Mouse (Mus musculus) G1E (cell line): ENCODE measurements around the gene Vps37b. TPM values are rescaled to one million over a fixed set of nuclear protein-coding genes. Genes with fewer than 3 reads are reported as not detected.

Source experiments
- ATAC-seq: 2 replicates; pipeline ENCODE4 v1.8.0; 2016; ENCODE audit warnings: mild to moderate bottlenecking; ENCODE audit not compliant: insufficient number of reproducible peaks, poor library complexity, low FRiP score, severe bottlenecking; ENCODE audit errors: extremely low read depth
- DNase-seq: peaks from one replicate; pipeline ENCODE4 v3.0.0; 2012; ENCODE audit warnings: low spot score
- H3K27me3 ChIP-seq: 2 replicates; pipeline ENCODE4 v1.6.1; 2012; ENCODE audit warnings: mild to moderate bottlenecking, low read length, inconsistent platforms; ENCODE audit not compliant: insufficient read depth
- H3K36me3 ChIP-seq: replicated peaks from 2 replicates; pipeline ENCODE3; 2012; ENCODE audit warnings: mild to moderate bottlenecking, inconsistent platforms
- H3K4me1 ChIP-seq: 2 replicates; pipeline ENCODE4 v1.6.1; 2012; ENCODE audit warnings: low read depth, low read length, inconsistent platforms, mixed read lengths; ENCODE audit not compliant: insufficient read depth
- H3K4me3 ChIP-seq: 2 replicates; pipeline ENCODE4 v1.5.1; 2012; ENCODE audit warnings: low read depth, mild to moderate bottlenecking, inconsistent platforms, low read length, moderate library complexity, mixed read lengths
- H3K9me3 ChIP-seq: replicated peaks from 2 replicates; pipeline ENCODE4 v1.6.1; 2012; ENCODE audit warnings: inconsistent platforms
- CTCF ChIP-seq: IDR thresholded peaks from 2 replicates; pipeline ENCODE4 v1.5.1; 2012; ENCODE audit warnings: low read depth, low read length, inconsistent platforms, mixed read lengths
- GATA1 ChIP-seq: IDR thresholded peaks from 2 replicates; pipeline ENCODE4 v1.6.1; 2012; ENCODE audit warnings: borderline replicate concordance, low read length, inconsistent platforms, mixed read lengths
- GATA2 ChIP-seq: IDR thresholded peaks from 2 replicates; pipeline ENCODE4 v1.6.1; 2012; ENCODE audit warnings: low read depth, low read length, inconsistent platforms, borderline replicate concordance
- POLR2AphosphoS5 ChIP-seq: IDR thresholded peaks from 2 replicates; pipeline ENCODE4 v1.6.1; 2012; ENCODE audit warnings: low read depth, low read length, inconsistent platforms; ENCODE audit not compliant: insufficient replicate concordance
- TAL1 ChIP-seq: conservative IDR thresholded peaks from 2 replicates; pipeline ENCODE4 v1.6.1; 2012; ENCODE audit warnings: low read depth, low read length, inconsistent platforms, mixed read lengths
- polyA plus RNA-seq: library from polyadenylated mRNA; stranded (reverse); fragments of >175 nt; gene quantifications from 2 replicates; pipeline ENCODE4 v1.2.3, GENCODE M21; 2012
- total RNA-seq, 2 experiments: library from RNA; stranded (forward) in 1 of 2; stranded (reverse) in 1 of 2; fragments of 200-1000 nt in 1 of 2; fragments of >200 nt in 1 of 2; fragmentation: Nextera tagmentation in 1 of 2; gene quantifications; 2 replicates each; pipeline ENCODE4 v1.2.3; 2014 to 2017

The Vps37b gene
- total and polyA plus RNA-seq, 3 experiments = 26.2 to 135 (median 64.1) TPM

DNA sequence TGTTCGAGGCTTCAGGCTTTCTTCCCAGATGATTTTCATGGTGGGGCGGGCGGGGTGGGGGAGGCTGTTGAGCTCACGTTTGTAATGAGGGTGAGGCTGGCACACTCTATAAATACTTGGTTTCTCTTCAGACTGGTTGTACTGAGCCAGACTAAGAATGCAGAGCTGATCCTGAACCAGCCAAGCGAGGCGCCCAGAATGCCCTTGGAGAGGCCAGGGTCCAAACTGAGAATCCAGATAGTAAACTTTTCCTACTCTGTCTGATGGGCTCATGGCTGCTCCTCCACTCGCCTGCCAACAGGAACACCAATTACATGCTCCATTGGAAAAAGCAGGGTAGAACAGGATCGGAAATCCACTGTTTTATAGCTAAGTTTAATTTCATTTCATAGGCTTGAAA, 62.9 kb downstream of the Vps37b start:
- DNase-seq (no peak), ATAC-seq (no peak)
- no peaks in the 10 kb centered on the region for H3K36me3 ChIP-seq
- H3K9me3 ChIP-seq = no peaks in the 10 kb centered on the region
- peaks cover 8% of the 10 kb centered on the region for H3K4me1 ChIP-seq
- H3K4me3 ChIP-seq = no peak overlapping the region
- peaks cover 46% of the 10 kb centered on the region for H3K27me3 ChIP-seq
- TF ChIP-seq TAL1 (no peak), GATA2 (no peak), POLR2AphosphoS5 (no peak), CTCF (no peak), GATA1 (no peak)

DNA sequence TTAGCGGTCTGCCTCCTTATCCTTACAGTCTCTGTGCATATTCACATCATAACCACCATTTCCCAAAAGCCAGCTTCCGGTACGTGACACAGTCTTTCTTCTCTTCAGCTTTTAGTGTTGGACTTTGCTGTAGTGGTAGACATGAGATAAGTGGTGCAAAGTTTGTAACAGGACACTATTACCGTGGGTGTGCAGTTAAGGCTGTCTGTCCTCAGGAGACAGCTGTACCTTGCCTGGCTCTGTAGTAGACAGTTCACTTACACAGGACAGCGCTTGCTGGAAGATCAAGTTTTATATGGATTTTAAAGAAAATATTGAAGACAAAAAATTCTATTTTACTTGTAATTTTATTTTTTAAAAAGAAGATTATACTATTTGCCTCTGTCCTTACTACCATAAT, 63.6 kb downstream of the Vps37b start:
- ATAC-seq = no peak
- H3K9me3 ChIP-seq = no peaks in the 10 kb centered on the region
- peaks cover 5% of the 10 kb centered on the region for H3K4me1 ChIP-seq
- TF ChIP-seq CTCF (no peak), GATA2 (no peak), GATA1 (no peak), TAL1 (no peak), POLR2AphosphoS5 (no peak)
- H3K4me3 ChIP-seq = no peak overlapping the region
- no peaks in the 10 kb centered on the region for H3K36me3 ChIP-seq
- peaks cover 51% of the 10 kb centered on the region for H3K27me3 ChIP-seq
- no peak for DNase-seq

DNA sequence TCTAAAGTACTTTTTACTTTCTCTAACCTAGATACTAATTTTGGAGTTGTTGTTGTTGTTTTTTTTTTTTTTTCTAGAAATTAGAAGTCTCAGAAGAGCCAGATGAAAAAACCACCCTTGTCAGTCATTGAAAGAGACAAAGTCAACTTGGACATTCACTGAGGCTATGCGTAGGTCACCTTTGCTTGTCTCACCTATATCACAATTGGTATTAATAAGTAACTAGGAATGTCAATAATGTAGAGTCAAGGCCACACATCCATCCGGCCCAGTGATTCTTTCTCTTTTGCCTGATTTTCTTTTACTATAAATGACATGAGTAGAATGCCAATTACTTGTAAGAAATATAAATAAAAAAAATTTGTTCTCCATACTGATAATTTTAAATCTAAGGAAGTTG, 65.3 kb downstream of the Vps37b start:
- Histone ChIP-seq H3K4me3 (no peak overlapping the region), H3K27me3 (peaks cover 39% of the 10 kb centered on the region), H3K36me3 (no peaks in the 10 kb centered on the region), H3K9me3 (no peaks in the 10 kb centered on the region), H3K4me1 (no peaks in the 10 kb centered on the region)
- ATAC-seq (no peak), DNase-seq (no peak)
- no peak for TF ChIP-seq GATA1
- no peak for TF ChIP-seq TAL1
- no peak for TF ChIP-seq CTCF
- TF ChIP-seq GATA2 = no peak
- TF ChIP-seq POLR2AphosphoS5 = no peak

DNA sequence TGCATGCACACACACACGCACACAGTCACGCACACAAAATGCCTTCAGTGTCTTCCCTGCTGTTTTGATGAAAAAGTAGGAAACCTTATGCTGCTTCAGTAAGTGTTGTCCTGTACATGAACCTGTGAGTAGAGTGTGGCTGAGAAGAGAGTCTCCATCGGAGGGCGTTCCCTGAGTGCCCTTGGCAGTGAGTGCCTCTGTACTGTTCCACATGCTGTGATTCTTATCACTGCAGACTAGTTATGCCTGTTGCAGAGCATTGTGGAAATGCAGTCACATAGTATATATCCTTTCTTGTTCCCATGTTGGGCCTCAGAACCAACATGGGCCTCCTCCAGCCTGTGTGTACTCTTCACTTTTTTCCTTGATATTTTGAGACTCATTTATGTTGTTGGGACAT, 67.9 kb downstream of the Vps37b start:
- TF ChIP-seq TAL1 (no peak), CTCF (no peak), GATA2 (no peak), GATA1 (no peak), POLR2AphosphoS5 (no peak)
- no peaks in the 10 kb centered on the region for H3K4me1 ChIP-seq
- no peaks in the 10 kb centered on the region for H3K36me3 ChIP-seq
- ATAC-seq (no peak), DNase-seq (no peak)
- no peak overlapping the region for H3K4me3 ChIP-seq
- peaks cover 30% of the 10 kb centered on the region for H3K27me3 ChIP-seq
- H3K9me3 ChIP-seq = no peaks in the 10 kb centered on the region

DNA sequence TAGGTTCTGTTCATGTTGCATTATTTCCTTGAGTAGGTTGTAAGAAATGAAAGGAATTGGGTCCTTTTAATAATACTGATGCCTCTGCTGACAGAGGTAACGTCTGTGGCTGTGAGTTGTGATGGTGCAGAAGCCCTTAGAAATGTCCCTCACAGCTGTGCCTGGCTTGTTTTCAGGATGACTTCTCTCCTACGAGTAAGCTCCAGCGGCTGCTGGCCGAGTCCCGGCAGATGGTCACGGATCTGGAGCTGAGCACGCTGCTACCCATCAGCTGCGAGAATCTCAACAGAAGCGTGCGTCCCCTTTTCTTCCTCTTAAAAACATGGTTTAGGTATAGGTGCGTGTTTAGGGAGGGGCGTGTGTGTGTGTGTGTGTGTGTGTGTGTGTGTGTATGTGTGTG, 71.0 kb downstream of the Vps37b start:
- ATAC-seq = no peak
- Histone ChIP-seq H3K36me3 (no peaks in the 10 kb centered on the region), H3K9me3 (no peaks in the 10 kb centered on the region), H3K4me3 (no peak overlapping the region), H3K27me3 (peaks cover 37% of the 10 kb centered on the region), H3K4me1 (no peaks in the 10 kb centered on the region)
- TF ChIP-seq CTCF (no peak), GATA2 (no peak), GATA1 (no peak), POLR2AphosphoS5 (no peak), TAL1 (no peak)
- DNase-seq = no peak

DNA sequence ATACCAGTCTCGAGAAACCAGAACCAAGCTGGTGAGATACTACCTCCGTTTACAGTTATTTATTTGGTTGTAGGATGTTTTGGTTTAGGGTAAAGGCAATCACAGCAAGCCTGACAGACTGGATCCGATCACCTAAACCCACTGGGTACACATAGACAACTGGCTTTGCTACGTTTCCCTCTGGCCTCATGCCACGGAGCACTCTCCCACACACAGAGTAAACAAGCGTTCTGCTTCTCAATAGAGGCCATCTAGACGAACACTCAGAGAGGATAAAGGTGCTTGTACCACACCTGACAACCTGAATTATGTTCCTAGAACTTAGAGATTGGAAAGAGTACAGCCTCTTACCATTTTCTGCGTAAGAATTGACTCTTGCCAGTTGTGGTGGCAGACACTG, 71.9 kb downstream of the Vps37b start:
- H3K9me3 ChIP-seq = no peaks in the 10 kb centered on the region
- H3K4me1 ChIP-seq = no peaks in the 10 kb centered on the region
- TF ChIP-seq TAL1 (no peak), GATA1 (no peak), POLR2AphosphoS5 (no peak), CTCF (no peak), GATA2 (no peak)
- no peak for ATAC-seq
- no peak overlapping the region for H3K4me3 ChIP-seq
- no peaks in the 10 kb centered on the region for H3K36me3 ChIP-seq
- no peak for DNase-seq
- H3K27me3 ChIP-seq = peaks cover 33% of the 10 kb centered on the region

DNA sequence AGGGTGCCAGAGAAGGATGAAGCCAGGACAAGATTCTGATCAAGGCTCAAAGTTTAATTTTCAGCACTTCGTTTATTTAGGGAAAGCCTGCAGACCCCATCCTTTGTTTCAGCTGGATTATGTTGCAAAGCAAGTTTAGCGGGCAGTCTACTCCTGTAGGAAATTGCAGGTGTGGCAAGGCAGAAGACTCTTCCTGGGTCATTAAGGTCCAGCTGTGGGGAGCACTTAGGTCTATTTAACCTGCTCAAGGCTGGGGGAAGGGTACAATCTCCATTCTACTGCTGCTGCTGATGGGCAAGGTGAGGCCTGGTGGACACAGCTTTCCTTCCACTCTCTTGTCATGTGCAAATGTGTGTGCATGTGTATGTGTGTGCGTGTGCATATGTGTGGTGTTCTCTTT, 73.1 kb downstream of the Vps37b start:
- no peaks in the 10 kb centered on the region for H3K9me3 ChIP-seq
- TF ChIP-seq CTCF (no peak), GATA2 (no peak), POLR2AphosphoS5 (no peak), TAL1 (no peak), GATA1 (no peak)
- H3K4me1 ChIP-seq = no peaks in the 10 kb centered on the region
- DNase-seq (no peak), ATAC-seq (no peak)
- no peaks in the 10 kb centered on the region for H3K36me3 ChIP-seq
- peaks cover 29% of the 10 kb centered on the region for H3K27me3 ChIP-seq
- no peak overlapping the region for H3K4me3 ChIP-seq
